Mouse (Mus musculus) layer of hippocampus, adult 18-20 months (tissue): ENCODE data around the gene Ccna2. TPM values are rescaled to one million over a fixed set of nuclear protein-coding genes. Genes with fewer than 3 reads are reported as not detected.
"Not testable (repeated sequence)": the region's sequence is repeated elsewhere in the genome, so short reads cannot be mapped to it uniquely, and the experiment has no call there.

Experiments used
- DNase-seq, 2 experiments: peaks; one replicate each; pipeline ENCODE4 v3.0.0; 2022; ENCODE audit warnings: low spot score in 2 of 2
- long read RNA-seq: library from polyadenylated mRNA; stranded (forward); transcript quantifications from one replicate; pipeline ENCODE4 v2.0.0, GENCODE M21; 2021
- total RNA-seq, 2 experiments: library from RNA; stranded (reverse); gene quantifications; 2 replicates each; pipeline ENCODE4 v1.2.3; 2021

The Ccna2 gene
- under 1 TPM; 0.54 to 0.74 TPM for total RNA-seq
- long read RNA-seq, partial matches to known transcripts, result 1 of 1 reads
- long read RNA-seq, other reads (novel, unspliced or antisense), result 0 of 1 reads

- peak; percentile 97 to 99 for DNase-seq
Observed at GRCm38 (mm10) chr3:36571827-36572378, at the start of gene Ccna2. Ccna2 (minus strand) TSS chr3:36572150.

GRCm38 (mm10) chr3:36618181-36618580 is 46.2 kb upstream of the Ccna2 start:
- DNase-seq, result no peak

- DNase-seq, result no peak
Observed at GRCm38 (mm10) chr3:36613908-36614255, 41.9 kb upstream of the Ccna2 start.

- DNase-seq, result peak; percentile 92 to 96
Observed at GRCm38 (mm10) chr3:36613202-36613907, 41.4 kb upstream of the Ccna2 start, which contains the start of gene Bbs7. Bbs7 (minus strand) TSS chr3:36613477.

GRCm38 (mm10) chr3:36612687-36613086 is 40.7 kb upstream of the Ccna2 start:
- DNase-seq, result peak in 1 of 2 experiments; percentile 10

- DNase-seq, result no peak
Observed at GRCm38 (mm10) chr3:36605894-36606783, 34.2 kb upstream of the Ccna2 start.

GRCm38 (mm10) chr3:36599773-36600172 is 27.8 kb upstream of the Ccna2 start:
- not testable (repeated sequence) for DNase-seq

GRCm38 (mm10) chr3:36598811-36599210 is 26.9 kb upstream of the Ccna2 start:
- no peak for DNase-seq

GRCm38 (mm10) chr3:36571361-36571826 is 556 bp downstream of the Ccna2 start:
- peak in 1 of 2 experiments; percentile 9 for DNase-seq

GRCm38 (mm10) chr3:36569836-36570235 is 2.1 kb downstream of the Ccna2 start:
- DNase-seq, result no peak

GRCm38 (mm10) chr3:36563666-36564065 is 8.3 kb downstream of the Ccna2 start:
- no peak for DNase-seq

- DNase-seq, result no peak
Observed at GRCm38 (mm10) chr3:36559606-36560005, 12.3 kb downstream of the Ccna2 start.

- DNase-seq, result no peak
Observed at GRCm38 (mm10) chr3:36557601-36558000, 14.3 kb downstream of the Ccna2 start.

GRCm38 (mm10) chr3:36552406-36553047 is 19.4 kb downstream of the Ccna2 start, which contains the start of gene Exosc9:
Exosc9 (plus strand) TSS chr3:36552606.
- peak; percentile 94 to 96 for DNase-seq

- peak in 1 of 2 experiments; percentile 60 for DNase-seq
Observed at GRCm38 (mm10) chr3:36551851-36552384, 20.0 kb downstream of the Ccna2 start.

- DNase-seq, result peak in 1 of 2 experiments; percentile 27
Observed at GRCm38 (mm10) chr3:36551343-36551742, 20.6 kb downstream of the Ccna2 start.

- DNase-seq, result no peak
Observed at GRCm38 (mm10) chr3:36544961-36545360, 27.0 kb downstream of the Ccna2 start.

GRCm38 (mm10) chr3:36541399-36541798 is 30.6 kb downstream of the Ccna2 start:
- DNase-seq, result no peak

- DNase-seq, result no peak
Observed at GRCm38 (mm10) chr3:36540756-36541155, 31.2 kb downstream of the Ccna2 start.

GRCm38 (mm10) chr3:36537701-36538470 is 34.1 kb downstream of the Ccna2 start:
- no peak for DNase-seq
